Mouse (Mus musculus): ENCODE measurements around the gene Olfr539.
"Not testable (repeated sequence)": the region's sequence is repeated elsewhere in the genome, so short reads cannot be mapped to it uniquely, and the experiment has no call there.

Olfr539 gene

GRCm38 (mm10) chr7:140659630-140660029 is at the start of gene Olfr539:
TSS of gene Olfr539 (plus strand) at chr7:140659930.
- no peak for DNase-seq (ENCODE audit: extremely low spot score)

DNA sequence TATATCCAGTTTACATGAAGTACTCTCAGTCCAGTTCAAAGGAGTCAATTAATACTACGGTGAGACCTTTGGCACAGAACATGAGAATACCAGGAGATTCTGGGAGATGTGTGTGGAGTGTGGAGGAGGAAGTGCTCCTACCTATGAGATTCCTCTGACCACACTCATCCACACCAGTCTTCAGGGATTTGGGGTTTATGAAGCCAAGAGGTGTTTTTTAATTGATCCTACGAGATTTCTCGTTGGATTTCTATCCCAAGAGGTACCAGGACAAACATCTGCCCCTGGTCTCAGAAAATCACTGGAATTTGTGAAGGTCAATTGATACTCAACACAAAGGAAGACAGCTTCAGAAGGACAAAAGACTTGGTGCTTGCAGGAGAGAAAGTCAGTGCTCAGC is 31.1 kb upstream of the Olfr539 start, which contains the start of gene Olfr61:
Gene Olfr61 (plus strand): TSS at position 301 of the 400 bp plus-strand sequence.
- DNase-seq (ENCODE audit: extremely low spot score): not testable (repeated sequence)

GRCm38 (mm10) chr7:140630559-140630958 is 29.2 kb upstream of the Olfr539 start:
- no peak for DNase-seq (ENCODE audit: extremely low spot score)

GRCm38 (mm10) chr7:140646152-140646551 is 13.6 kb upstream of the Olfr539 start, which contains the start of gene Olfr53:
TSS of gene Olfr53 (plus strand) at chr7:140646452.
- DNase-seq (ENCODE audit: extremely low spot score): no peak

DNA sequence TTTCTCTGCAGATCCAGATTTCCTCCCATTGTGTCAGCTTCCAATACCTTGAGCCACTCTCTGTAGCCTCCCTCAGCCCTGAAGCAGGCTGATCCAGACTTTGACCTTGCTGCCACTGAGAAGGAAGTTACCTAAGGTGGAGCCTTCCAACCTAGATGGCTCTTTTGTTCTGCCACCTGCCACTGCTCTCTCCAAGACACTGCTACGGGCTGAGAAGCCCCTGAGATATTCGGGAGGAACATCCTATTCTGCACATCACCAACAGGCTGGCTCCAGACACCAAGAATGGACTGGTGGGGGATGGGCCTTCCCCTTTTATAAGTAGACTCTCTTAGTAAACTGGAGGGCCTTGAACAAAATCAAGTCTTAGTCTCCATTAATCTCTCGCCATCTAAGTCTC is 11.0 kb downstream of the Olfr539 start:
- DNase-seq (ENCODE audit: extremely low spot score): not testable (repeated sequence)

DNA sequence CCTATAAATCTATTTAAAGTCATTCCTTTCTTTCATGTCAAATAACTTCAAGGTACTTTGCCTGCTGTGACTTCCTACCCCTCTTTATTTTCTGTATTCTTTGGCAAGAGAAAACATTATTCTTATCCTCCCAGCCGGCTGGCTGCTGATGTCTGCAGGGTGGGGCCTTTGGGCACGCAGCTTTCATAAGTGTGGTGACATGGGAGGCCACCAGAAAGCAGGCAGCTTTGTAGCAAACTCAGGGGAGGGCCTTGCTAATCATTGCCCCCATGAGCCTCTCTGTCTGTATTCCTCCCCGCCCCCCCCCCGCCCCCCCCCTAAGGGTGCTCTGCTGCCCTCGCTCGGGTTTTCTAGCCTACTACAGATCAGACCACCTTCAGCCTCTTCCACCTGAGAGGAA is 16.1 kb downstream of the Olfr539 start:
- peak; percentile 5 for DNase-seq (ENCODE audit: extremely low spot score)

DNA sequence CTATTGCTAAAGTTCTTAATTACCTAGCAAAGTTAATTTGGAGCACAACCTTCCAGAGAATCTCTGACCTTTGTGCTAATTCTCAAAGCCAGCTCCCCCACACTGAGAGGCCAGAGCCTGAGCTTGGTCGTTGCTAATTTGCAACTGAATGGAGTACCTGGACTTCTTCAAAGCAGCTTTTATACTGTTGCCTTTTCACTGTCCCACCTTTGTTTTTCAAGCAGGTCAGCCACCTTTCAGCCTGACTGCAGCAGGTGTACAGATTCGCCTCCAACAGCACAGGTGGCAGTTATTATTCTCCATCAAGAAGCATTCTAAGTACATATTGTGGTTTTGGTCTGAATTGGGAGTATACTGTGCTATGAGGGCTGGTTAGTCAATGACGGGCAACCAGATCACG is 19.9 kb downstream of the Olfr539 start:
- DNase-seq (ENCODE audit: extremely low spot score): not testable (repeated sequence)

DNA sequence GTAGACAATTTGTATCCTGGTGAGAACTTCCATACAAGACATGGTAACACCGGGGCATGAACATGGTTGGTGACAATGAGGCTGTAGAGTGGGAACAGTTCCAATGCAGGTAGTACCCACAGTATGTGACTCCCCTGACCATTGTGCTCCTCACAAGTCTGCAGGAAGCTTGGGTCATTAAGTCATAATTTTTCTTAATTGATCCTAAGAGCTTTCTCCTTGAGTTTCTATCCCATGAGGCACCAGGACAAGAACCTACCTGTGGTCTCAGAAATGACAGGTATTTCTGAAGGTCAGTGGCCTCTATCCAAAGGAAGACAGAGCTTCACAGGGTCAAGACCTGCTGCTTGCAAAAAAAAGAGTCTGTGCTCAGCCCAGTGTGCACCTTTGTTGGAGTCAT is 21.9 kb downstream of the Olfr539 start, which contains the start of gene Olfr45:
Gene Olfr45 (plus strand): TSS at position 301 of the 400 bp plus-strand sequence.
- no peak for DNase-seq (ENCODE audit: extremely low spot score)

- DNase-seq (ENCODE audit: extremely low spot score): no peak
Measured at GRCm38 (mm10) chr7:140696967-140697366, 37.2 kb downstream of the Olfr539 start, which contains the start of gene Olfr541. TSS of gene Olfr541 (plus strand) at chr7:140697267.

- no peak for DNase-seq (ENCODE audit: extremely low spot score)
Measured at GRCm38 (mm10) chr7:140706348-140706747, 46.6 kb downstream of the Olfr539 start.

- no peak for DNase-seq (ENCODE audit: extremely low spot score)
Measured at GRCm38 (mm10) chr7:140707536-140708284, 48.0 kb downstream of the Olfr539 start.

DNA sequence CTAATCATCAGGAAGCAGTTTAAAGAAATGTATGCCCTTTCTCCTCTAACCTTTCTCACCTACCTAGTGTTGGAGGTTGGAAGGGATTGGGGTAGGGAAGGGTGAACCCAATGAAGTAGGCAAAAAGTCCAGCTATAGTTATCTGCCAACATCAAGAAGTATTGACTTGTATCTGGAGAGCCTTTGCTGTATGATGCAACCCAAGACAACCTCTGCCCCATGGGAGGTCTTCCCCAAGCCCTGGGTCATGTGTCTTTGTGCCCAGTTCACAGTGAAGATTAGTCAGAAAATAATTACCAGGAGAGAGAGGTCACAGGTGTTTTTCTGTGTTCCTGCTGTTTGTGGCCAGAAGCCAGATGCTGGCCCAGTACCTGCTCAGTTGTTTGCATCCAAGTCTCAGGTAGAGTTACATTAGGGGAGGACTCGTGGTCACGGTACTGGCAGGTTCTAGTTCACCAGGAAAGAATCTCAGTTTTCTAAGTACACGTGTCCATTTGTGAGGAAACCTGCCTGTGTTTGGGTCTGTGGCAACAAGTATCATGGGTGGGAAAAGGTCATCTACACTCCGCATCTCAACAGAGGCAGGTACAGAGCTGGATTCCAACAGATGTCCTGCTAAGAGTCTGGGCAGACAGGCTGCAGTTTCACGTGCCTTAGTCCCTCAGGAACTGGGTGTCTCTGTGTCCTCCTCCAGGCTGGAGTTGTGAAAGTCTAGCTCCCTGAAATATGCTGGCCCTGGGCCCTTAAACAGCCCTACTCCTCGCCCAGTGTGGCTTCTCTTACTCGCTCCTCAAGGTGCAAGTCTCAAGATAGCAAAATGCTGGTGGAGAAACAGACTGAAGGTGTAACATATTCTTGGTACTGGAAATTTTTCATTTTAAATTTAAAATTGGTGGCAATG is 57.7 kb downstream of the Olfr539 start:
- DNase-seq (ENCODE audit: extremely low spot score): no peak

DNA sequence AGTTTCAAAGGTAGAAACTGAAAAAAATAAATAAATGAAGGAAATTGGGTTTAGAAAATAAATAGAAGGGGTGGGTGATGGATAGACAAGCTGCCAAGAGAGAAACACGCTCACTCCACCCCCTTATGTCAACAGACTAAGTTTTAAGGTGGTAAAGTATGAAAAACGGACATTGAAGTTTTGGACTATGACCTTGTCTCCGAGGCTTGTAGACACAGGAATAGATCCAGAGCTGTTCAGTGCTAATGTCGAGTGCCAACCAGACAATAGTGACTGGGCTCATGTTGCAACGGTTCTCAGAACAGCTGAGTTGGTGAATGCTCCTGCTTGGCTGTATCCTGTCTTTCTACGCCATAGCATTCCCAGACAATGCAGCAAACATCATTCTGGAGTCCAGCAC is 61.4 kb downstream of the Olfr539 start:
- DNase-seq (ENCODE audit: extremely low spot score): no peak

DNA sequence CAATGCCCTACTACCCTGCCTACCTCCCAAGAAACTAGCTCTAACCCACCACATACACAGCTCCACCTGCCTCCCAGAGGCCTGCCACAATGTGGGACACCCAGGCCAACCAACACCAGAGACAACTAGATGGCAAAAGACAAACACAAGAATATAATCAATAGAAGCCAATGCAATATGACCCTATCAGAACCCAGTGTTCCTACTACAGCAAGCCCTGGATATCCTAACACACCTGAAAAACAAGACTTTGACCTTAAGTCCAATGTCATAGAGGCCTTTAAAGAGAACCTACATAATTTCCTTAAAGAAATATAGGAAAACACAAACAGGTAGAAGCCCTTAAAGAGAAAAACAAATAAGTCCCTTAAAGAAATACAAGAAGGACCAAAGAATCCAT is 65.8 kb downstream of the Olfr539 start:
- DNase-seq (ENCODE audit: extremely low spot score): no peak

Data from embryo, embryonic 9.5 days (tissue).